Mouse (Mus musculus) cerebellum, adult 9-10 months (tissue): ENCODE results near the gene Aebp2.
A peak's percentile ranks its signal among the peaks of the same experiment; 100 is the strongest.
"Not testable (repeated sequence)": the region's sequence is repeated elsewhere in the genome, so short reads cannot be mapped to it uniquely, and the experiment has no call there.

Experiments used
- DNase-seq: peaks from one replicate; pipeline ENCODE4 v3.0.0; 2022

Gene Aebp2

DNA sequence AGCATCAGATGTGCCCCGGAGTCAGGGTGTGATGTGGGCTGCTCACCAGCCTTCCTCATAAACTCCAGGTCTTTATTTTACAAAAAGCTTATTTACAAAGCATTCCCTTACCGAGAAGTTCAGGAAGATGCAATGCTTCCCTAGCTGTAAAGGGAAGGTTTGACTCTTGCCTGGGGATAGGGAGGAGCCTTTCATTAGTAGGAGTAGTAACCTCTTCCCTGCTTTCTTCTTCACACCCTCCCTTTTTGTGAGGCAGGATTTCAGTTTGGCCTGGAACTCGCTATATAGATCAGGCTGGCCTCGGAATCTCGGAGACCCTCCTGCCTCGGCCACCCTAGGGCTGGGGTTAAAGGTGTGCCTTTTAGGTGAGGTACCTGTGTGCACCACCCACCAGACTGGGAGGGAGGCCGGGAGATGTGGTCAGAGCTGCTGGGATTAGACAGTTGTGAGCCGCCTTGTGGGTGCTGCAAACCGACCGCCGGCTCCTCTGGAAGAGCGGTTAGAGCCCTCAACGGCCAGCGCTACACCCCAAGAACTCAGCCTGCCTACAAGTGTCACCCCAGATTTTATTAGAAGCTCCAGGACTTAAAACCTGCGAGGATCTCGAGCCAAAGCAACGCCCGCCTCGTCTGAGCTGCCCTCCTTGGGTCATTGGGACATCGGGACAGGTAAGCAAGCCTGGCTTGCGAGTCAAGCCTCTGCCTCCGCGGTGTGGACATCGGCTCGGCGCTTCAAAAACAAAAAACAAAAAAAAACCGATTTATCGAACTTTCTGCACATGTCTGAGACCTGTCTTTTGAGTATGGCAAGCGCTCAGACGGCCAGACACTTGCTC is at the start of gene Aebp2:
Gene Aebp2, plus strand, starts transcription at position 273 of the 835 bp plus-strand sequence.
- DNase-seq, result peak; percentile 64

DNA sequence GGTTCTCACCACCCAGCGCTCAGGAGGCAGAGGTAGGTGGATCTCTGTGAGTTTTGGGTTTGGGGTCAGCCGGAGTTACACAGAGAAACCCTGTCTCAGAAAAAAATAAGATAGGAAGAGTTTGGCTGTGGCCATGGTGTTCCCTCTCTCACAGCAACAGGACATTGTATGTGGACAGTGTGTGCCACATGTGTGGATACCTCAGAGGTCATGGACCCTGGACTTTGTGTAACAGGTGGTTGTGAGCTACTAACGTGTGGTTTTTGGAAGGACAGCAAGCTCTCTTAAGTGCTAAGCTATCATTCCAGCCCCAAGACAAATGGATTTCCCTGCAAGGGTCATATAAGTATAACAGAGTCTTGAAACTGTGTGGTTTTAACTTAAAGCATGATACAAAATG is 47.5 kb upstream of the Aebp2 start:
- no peak for DNase-seq

DNA sequence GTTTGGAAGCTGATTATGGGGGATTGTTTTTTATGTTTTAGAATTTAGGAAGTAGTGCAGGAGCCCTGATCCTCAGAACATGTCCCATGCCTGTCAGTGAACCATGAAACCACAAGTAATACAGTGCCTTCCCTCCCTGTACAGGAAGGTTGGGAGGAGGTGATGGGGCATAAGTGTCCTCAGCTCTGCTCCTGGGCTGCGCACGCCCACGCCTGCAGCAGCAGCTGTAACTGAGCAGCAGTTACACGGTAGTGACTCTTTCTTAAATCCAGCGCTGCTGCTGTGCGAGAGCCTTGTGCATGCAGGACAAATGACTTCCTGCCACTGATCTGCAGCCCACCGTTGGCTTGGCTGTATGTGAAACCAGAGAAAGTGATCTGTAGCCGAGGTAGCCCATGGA is 46.3 kb upstream of the Aebp2 start:
- no peak for DNase-seq

DNA sequence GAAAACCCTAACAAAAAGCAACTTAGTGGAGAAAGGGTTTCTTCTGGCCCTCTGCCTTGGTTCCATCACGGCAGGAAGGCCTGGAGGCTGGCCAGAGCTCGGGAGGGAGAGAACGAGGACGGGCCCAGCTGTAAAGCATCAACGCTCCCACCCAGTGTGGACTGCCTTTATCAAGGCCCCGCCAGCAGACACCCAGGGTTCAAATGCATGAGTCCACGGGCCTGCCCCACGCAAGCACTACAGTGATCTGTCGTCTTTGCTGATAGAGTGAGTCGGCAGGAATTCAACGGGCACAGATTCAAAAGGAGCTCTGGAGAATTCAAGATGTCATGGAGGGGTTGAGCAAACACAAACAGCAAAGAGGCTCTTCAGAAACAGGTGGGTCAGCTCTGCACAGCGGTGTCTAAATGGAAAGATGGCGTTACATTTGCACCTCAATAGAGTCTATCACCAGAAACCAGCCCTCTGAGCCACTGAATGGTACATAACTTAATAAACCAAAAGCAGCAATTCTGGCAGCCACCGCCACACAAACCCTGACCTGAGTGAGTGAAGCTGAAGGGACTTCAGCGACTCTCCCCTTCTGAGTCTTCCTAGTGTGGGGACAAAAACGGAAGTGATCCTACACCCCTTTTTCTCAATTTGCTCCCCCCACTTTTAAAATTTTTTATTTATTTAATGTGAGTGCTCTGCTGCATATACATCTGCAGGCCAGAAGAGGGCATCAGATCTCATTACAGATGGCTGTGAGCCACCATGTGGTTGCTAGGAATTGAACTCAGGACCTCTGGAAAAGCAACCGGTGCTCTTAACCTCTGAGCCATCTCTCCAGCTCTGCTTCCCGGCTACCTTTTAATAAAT is 45.3 kb upstream of the Aebp2 start:
- DNase-seq, result no peak

DNA sequence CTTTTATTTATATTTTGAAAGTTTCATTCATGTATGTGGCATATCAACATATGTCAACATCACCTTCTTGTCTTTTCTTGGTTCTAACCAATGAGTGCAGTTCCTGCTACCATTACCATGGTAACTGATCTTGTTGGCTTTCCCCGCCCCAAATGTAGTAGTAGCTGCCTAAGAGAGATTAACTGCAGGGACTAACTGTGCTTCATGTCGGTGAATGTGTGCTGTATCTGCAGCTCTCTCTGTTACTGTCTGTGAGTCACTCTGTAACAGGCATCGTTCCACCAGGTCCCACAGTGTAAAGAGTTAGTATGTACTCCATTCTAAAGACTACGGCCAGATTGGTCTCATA is 44.7 kb upstream of the Aebp2 start:
- DNase-seq, result no peak

DNA sequence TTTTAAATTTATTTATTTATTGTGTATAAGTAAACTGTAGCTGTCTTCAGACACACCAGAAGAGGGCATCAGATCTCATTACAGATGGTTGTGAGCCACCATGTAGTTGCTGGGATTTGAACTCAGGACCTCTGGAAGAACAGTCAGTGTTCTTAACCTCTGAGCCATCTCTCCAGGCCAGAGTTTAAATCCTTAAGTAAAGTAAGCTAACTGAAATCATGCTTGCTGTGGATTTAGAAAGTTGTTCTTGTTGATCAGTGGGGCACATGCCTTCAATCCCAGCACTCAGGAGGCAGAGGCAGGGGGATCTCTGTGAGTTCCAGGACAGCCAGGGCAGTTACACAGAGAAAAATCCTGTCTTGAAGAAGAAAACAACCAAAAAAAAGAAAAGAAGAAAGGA is 43.5 kb upstream of the Aebp2 start:
- not testable (repeated sequence) for DNase-seq

DNA sequence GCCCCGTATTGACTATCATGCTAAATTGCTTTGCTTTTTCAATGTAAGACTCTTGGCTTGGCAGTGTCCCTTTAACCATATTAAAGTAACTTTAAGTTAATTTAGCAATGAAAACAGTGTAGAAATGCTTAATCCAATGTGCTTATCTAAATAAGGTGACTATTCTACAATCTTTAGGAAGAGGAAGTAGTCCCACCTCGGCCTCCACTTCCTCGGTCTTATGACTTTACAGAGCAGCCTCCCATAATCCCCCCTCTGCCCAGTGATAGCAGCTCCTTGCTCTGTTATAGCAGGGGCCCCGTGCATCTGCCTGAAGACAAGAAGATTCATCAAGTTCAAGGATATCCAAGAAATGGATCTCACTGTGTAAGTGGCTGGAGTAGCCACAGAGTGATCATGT is 42.3 kb upstream of the Aebp2 start:
- no peak for DNase-seq

DNA sequence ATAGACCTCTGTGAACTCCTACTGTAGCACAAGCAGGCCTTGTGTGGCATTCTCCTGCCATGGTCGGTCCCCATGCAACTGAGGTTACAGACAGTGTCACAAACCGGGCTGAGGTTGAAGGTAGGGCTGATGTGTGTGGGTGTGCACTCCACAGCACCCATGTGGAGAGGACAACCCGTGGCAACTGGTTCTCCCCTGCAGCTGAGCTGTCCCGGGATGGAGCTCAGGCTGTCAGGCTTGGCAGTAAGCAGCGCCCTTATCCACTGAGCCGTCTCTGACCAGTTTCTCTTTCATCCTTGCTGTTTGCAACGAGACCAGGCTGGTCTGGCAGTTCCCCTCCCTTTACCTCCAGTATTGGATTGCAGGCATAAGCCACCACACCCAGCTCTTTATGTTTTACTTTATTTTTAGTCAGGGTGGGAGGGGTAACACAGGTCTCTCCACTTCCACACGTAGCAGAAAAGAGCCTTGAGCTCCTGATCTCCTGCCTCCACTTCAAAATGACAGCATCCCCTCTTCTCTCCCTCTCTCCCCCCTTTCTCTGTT is 35.7 kb upstream of the Aebp2 start:
- DNase-seq, result no peak

DNA sequence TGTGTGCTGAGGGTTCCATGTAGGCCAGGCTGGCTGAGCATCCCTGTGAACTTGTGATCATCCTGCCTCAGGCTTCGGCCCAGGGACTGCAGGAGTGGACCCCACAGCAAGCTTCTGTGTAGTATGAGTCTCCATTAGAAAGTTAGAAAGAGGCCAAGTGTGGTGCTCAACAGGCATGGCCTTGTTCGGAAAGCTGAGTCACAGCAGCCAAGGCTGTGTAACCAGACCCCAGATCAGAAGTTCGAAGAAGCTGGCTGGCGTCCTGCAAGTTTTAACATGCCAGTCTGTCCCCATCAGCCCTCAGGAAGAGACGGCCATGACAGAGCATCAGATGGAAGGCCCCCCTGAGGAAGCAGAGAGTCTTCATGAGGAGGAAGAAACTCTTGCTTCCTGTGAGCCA is 31.1 kb upstream of the Aebp2 start:
- DNase-seq, result no peak

DNA sequence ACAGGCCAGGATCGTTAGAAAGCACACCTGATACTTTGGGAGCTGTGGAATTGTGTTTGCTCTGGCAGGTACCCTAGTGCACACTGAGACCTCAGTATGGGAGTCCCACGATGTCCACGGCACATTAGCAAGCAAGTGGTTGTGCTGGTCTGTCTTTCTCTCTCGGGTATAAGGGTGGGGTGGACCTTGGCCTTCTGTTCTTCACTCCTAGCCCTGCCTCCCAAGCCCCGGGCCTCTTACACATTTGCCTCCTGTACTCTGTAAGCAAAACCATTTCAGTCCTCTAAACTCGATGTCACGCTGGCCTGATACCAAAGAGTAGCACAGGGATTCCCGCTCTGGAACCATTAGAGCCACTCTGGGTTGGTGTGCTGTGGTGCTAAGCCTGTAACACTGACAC is 29.8 kb upstream of the Aebp2 start:
- no peak for DNase-seq

DNA sequence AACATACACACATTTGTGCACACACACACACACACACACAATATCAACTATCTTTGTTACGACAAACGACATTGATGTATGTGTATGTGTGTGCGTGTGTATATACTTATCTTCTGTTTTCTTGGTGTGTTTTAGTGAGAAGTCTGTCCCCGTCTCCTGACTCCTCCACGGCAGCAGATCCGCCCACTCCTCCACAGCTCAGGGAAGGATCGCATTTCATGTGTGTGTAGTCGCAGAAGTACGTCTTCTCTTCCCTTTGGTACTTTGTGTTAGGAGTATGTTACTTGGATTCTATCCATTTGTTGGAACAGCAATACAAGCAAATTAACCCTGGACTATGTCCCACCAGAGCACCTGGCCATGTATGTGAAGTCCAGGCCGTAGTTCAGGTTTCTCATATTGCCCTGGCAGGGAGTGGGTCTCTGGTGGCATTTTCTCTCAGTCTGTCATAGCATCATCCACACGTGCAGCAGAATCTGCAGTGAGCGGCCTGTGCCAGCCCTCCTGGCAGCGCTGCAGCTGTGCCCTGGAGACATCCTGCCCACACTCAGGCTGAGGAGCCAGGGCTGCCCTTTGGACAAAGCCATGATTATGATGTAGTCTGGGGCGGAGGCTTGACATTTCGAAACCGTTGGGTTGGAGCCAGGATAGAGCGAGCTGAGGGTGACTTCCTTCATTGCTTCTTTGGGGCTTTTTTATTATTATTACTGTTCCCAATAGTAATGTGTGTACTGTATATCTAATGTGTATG is 28.9 kb upstream of the Aebp2 start:
- DNase-seq, result peak; percentile 61

DNA sequence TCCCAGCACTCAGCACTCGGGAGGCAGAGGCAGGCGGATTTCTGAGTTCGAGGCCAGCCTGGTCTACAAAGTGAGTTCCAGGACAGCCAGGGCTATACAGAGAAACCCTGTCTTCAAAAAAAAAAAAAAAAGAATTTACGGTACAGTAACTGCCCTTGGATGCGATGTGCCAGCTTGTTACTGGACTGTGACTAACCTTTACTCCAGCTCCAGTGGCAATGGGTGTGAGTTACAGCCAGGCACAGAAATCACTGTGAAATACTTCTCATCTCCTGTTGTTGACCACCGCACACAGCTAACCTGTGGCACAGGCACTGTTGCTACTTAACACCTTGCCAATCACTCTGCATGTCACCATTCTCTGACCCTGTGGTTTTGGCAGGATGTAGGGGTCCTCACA is 26.9 kb upstream of the Aebp2 start:
- DNase-seq, result not testable (repeated sequence)

DNA sequence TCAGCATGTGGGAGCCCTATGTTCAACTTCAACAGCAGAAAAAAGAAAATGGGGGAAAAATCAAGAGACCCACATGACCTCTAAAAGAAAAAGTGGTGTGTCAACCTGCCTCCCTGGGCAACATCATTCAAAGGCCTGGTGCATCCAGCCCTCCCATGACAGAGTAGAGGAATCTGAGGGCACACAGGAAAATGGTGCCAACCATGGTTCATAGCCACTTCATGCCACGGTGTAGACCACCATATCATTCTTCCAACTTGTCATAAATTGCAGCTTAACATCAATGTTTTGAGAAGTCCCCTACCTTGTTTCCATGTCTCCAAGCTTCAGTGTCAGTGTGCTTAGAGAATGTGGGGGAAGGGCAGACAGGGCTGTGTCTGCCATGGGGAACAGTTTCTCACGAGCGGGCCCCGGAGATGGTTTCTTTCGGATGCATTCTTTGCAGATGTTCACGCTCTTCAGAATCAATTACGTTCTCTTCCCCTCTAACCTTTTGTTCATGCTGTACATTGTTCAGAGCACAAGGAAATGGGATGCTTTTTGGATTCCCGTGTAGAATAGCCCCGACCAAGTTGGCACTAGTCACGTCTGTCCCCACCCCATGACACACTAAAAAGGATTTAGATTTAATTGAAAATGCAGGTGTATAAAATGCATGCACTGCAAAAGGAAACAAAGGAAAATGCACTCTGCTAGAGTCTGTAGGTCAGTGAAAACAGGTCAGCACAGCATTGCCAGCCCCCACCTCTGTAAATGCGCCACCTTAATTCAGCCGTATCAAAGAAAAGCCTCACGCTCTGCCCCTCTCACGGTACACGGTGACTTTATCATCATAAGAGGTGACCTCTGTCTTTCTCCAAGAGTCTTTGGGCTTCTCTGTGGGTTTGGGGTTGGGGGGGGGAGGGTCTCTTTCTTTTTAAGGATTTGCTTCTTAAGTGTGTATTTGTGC is 24.8 kb upstream of the Aebp2 start:
- no peak for DNase-seq

DNA sequence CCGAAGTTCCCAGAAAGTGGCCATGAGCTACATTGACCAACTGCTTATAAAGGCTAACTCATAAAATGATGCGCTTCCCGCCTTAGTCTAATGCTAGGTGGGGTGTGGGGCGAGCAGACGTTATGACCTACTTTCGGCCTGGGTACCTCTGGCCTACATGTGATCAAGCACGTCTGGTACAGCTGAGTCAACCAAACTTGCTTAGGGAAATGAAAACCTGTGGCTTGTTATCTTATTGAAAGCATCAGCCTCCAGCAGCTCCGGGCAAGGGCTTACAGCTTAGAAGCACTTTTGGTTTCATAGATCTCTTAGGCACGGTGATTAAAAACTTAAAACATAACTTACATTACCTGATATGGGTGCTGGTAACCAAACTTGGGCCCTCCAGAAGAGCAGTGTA is 23.9 kb upstream of the Aebp2 start:
- no peak for DNase-seq

DNA sequence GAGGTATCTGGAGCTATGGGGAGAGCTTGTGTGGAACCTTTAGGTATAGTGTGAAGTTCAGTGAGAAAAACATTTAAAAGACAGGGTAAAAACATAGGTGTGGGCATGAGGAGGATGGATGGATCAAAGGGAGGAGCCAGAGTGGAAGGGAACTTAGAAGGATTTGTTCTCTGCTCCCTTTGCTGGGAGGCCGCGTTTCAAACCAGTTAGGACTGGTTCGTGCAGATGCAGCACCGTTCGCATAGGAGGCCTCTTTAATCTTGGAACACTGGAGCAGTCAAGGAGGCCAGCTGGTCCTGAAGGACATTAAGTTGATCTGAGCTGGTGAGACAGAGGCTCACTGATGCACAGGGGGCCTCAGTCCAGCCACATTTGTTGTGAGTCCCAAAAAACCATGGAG is 23.1 kb upstream of the Aebp2 start:
- DNase-seq, result no peak

DNA sequence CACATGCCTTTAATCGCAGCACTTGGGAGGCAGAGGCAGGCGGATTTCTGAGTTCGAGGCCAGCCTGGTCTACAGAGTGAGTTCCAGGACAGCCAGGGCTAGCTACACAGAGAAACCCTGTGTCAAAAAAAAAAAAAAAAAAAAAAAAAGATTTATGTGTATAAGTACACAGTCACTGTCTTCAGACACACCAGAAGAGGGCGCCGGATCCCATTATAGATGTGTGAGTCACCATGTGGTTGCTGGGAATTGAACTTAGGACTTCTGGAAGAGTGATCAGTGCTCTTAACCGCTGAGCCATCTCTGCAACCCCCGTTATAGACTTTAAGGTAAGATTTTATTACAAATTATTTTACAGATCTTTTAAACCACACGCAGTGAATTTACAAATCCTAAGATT is 21.8 kb upstream of the Aebp2 start:
- DNase-seq, result not testable (repeated sequence)

DNA sequence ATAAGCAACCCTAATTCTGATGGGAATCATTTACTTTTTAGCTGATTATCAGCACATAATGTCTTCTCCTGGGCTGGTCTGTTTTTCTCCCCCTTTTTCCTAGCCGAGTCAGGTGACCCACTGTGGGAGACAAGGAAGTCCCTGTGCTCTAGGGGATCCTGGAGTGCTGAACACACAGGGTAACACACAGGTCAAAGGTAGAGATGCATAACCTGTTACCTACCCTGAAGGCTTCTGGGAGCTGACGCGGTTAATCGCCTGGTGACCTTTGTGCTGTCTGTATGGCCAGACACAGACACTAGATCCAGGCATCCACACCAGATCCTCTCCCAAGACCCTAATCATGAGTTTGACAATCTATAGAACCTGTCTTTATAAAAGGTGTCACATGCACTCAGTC is 21.3 kb upstream of the Aebp2 start:
- DNase-seq, result no peak

DNA sequence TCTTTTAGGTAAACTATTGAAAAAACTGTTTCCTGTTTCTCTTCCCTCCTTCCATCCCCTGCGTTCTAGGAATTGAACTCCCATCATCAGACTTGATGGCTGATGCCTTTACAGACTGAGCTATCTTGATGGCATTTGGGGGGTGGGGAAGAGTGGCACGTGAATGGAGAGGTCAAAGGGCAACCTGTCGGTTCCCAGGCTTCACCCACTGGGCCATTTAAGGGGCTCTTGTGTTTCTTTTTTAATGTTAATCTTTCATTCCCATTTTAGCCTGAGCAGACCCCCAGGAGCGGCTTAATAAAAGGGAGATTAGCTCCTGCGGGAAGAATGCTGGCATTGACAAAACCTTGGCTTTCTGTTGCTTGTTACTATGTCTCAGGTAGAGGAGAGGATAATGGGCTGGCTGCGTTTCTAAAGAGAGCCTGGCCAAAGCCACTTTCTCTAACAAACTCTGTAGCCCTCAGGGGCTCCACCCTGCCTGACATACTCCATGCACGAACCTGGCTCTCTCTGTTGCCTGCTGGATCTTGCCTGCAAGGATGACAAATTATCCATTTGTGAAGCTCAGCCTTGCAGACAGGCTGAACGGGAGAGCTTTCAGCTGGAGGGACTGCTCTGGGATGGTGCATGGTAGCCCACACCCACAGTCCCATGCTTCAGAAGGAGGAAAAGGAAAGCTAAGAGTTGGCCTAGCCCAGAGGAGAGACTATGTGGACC is 19.1 kb upstream of the Aebp2 start:
- DNase-seq, result no peak

DNA sequence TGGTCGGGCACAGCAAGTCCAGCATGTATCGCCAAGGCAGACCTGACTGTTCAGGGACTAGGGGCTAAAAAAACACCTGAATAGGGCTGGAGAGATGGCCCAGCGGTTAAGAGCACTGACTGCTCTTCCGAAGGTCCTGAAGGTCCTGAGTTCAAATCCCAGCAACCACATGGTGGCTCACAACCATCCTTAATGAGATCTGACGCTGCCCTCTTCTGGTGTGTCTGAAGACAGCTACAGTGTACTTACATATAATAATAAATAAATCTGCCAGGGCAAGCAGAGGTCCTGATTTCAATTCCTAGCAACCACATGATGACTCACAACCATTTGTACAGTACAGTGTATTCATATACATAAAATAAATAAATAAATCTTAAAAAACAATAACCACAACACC is 17.3 kb upstream of the Aebp2 start:
- not testable (repeated sequence) for DNase-seq

DNA sequence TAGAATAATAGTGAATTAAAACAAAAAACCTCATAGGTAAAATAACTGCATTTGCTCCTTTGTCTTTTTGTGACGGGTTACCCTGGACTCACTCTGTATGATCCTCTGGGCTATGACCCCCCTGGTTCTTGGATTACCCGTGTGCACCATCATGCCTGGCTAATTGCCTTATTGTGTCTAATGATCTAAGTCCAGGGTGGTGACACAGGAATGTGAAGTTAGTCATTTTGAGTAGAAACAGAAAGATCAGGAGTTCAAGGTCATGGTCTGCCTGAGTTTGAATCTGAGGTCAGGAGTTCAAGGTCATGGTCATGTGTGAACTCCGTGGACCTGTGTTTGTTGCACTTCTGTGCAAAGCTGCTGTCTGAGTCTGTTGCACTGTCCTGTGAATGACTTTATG is 16.7 kb upstream of the Aebp2 start:
- no peak for DNase-seq

DNA sequence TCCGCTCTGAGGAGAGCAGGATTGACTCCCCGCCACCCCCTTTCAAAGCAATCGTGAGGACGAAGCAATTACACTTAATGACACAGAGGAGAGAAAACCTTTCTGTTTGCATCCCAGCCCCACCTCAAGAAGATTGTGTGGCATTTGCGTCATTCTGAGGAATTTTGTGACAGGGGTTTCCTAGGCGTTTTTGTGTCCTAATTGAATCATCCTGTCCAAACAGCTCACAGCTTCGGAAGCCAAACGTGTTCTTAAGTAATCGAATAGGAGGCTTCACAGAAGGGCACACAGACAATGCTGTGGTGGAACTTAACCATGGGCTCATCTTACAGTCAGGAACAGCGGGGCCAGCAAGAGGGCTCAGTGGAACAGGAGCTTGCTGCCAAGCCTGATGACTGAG is 15.9 kb upstream of the Aebp2 start:
- no peak for DNase-seq
